Mouse (Mus musculus) kidney, embryonic 14.5 days (tissue): ENCODE results near the gene Tent5c. TPM values are rescaled to one million over a fixed set of nuclear protein-coding genes. Genes with fewer than 3 reads are reported as not detected.

ENCODE experiments used
- ATAC-seq: fragments of 200-750 bp; cut with Nextera tagmentation; 2 replicates; pipeline ENCODE4 v1.8.0; 2017; ENCODE audit warnings: moderate number of reproducible peaks, mild to moderate bottlenecking, moderate TSS enrichment, moderate library complexity; ENCODE audit not compliant: low FRiP score, low TSS enrichment
- H3K27ac ChIP-seq: fragments of 300-500 bp; sonication (generic); 2 replicates; pipeline ENCODE4 v1.5.1; 2014; ENCODE audit warnings: low read depth, mild to moderate bottlenecking, low read length, moderate library complexity, mixed read lengths
- H3K27me3 ChIP-seq: fragments of 300-500 bp; sonication (generic); 2 replicates; pipeline ENCODE4 v1.6.1; 2014; ENCODE audit warnings: mild to moderate bottlenecking, low read length; ENCODE audit not compliant: control insufficient read depth, insufficient read depth
- H3K36me3 ChIP-seq: fragments of 300-500 bp; sonication (generic); 2 replicates; pipeline ENCODE4 v1.6.1; 2014; ENCODE audit warnings: low read length, mixed read lengths; ENCODE audit not compliant: control insufficient read depth, insufficient read depth
- H3K4me1 ChIP-seq: fragments of 300-500 bp; sonication (generic); 2 replicates; pipeline ENCODE4 v1.6.1; 2014; ENCODE audit warnings: low read length, mixed read lengths; ENCODE audit not compliant: control insufficient read depth, insufficient read depth
- H3K4me2 ChIP-seq: fragments of 300-500 bp; sonication (generic); replicated peaks from 2 replicates; pipeline ENCODE4 v1.6.1; 2014; ENCODE audit warnings: low read depth, mild to moderate bottlenecking, low read length
- H3K4me3 ChIP-seq: fragments of 300-500 bp; sonication (generic); 2 replicates; pipeline ENCODE4 v1.5.1; 2014; ENCODE audit warnings: mild to moderate bottlenecking, low read length
- H3K9ac ChIP-seq: fragments of 300-500 bp; sonication (generic); 2 replicates; pipeline ENCODE4 v1.6.1; 2014; ENCODE audit warnings: low read depth, mild to moderate bottlenecking, low read length, moderate library complexity
- H3K9me3 ChIP-seq: fragments of 300-500 bp; sonication (generic); 2 replicates; pipeline ENCODE4 v1.6.1; 2016; ENCODE audit warnings: low read length; ENCODE audit not compliant: control insufficient read depth
- WGBS: fragments of 180-500 bp; shearing (Covaris S2); extraction: QIAGEN DNeasy Blood & Tissue Kit; methylation state at CpG from one replicate; pipeline ENCODE4 v1.1.7; 2014; 5-methylcytosine and 5-hydroxymethylcytosine counted together
- polyA plus RNA-seq: library from polyadenylated mRNA; unstranded; fragments of >200 nt; fragmentation: Nextera tagmentation; extraction: Ambion mirVana; gene quantifications from 2 replicates; pipeline ENCODE4 v1.2.1, GENCODE M21; 2014

Tent5c gene
- polyA plus RNA-seq, 1 experiment from 2014 or later, result 5.7 TPM

DNA sequence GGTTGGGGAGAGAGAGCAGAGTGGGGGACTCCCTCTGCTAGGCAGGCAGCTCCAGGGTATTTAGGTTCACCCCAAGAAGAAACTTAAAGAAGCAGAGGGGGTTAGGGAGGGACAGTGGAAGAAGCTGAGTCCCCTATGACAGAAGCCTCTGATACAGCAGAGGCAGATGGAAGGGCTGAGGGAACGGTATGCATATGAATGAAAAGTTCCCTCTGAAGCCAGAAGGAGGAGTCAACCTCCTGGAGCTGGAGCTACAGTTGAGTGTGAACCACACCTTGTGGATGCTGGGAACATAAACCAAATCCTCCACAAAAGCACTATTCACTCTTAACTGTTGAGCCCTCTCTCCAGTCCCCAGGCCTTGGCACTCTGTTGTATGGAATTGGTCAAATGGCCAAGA is 32.5 kb upstream of the Tent5c start:
- H3K4me1 ChIP-seq, result no peaks in the 10 kb centered on the region

DNA sequence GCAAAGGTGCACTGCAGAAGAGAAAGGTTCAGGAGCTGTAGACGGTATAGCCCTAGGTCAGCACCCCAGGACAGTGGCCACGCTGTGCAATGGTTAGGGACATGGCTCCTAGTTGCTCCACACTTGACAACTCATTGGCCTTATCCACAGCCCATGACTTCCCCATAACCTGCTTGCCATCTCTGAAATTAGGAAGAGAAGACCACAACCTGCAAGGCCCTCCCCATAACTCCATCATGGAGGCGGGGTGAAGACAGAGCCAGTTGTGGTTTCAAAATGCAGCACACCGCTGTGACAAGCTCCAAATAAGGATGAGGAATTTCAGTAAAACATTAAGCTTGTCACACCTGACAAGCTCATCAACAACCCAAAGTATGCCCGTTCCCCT is 26.6 kb upstream of the Tent5c start:
- no peak overlapping the region for H3K27ac ChIP-seq
- no peak overlapping the region for H3K9ac ChIP-seq
- H3K36me3 ChIP-seq, result no peaks in the 10 kb centered on the region
- ATAC-seq, result no peak
- H3K9me3 ChIP-seq, result no peaks in the 10 kb centered on the region
- H3K4me2 ChIP-seq, result no peak overlapping the region
- no peaks in the 10 kb centered on the region for H3K27me3 ChIP-seq
- 84% methylated on average over 5 of the region's 5 CpGs for WGBS
- H3K4me1 ChIP-seq, result no peaks in the 10 kb centered on the region
- H3K4me3 ChIP-seq, result no peak overlapping the region

More for the DNA sequence above, 32.5 kb upstream of the Tent5c start:
- ATAC-seq, result no peak
- Histone ChIP-seq H3K36me3 (no peaks in the 10 kb centered on the region), H3K9me3 (no peaks in the 10 kb centered on the region), H3K27ac (no peak overlapping the region), H3K4me2 (no peak overlapping the region), H3K9ac (no peak overlapping the region), H3K4me3 (no peak overlapping the region), H3K27me3 (no peaks in the 10 kb centered on the region)
- 57% methylated on average over 1 of the region's 1 CpGs for WGBS

DNA sequence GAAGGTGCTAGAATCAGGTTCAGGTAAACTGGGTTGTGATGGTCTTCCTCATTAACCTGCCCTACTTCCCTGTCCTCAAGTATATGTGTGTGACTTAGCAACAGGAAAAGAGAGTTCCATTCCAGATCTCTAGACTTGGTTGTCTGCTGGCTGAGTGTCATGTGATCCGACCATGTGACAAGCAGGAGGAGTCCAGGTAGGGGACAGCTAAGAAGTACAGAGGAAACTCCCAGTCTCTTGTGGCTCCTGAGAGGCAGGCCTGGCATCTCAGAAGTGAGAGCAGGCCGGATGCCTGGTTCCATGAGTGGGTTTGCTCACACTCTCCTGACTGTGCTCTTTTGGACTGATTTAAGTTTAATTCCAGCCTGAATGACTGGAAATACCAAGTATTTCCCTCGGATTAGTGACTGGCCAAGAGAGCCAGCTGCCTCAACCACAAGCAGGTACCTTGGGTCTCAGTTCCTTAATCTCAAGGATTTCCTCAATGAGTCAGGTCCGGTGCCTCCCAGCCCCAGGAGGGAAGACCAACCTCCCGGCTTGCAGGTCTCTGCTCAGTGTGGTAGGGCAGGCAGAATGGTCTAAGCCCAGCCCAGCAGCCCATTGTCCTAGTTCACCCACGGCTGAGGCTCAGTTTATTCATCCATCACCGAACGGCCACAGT is 26.1 kb upstream of the Tent5c start:
- no peak overlapping the region for H3K9ac ChIP-seq
- no peak for ATAC-seq
- H3K36me3 ChIP-seq, result no peaks in the 10 kb centered on the region
- H3K4me1 ChIP-seq, result no peaks in the 10 kb centered on the region
- no peak overlapping the region for H3K27ac ChIP-seq
- WGBS, result 79% methylated on average over 8 of the region's 8 CpGs
- no peaks in the 10 kb centered on the region for H3K27me3 ChIP-seq
- no peaks in the 10 kb centered on the region for H3K9me3 ChIP-seq
- no peak overlapping the region for H3K4me3 ChIP-seq
- H3K4me2 ChIP-seq, result no peak overlapping the region

DNA sequence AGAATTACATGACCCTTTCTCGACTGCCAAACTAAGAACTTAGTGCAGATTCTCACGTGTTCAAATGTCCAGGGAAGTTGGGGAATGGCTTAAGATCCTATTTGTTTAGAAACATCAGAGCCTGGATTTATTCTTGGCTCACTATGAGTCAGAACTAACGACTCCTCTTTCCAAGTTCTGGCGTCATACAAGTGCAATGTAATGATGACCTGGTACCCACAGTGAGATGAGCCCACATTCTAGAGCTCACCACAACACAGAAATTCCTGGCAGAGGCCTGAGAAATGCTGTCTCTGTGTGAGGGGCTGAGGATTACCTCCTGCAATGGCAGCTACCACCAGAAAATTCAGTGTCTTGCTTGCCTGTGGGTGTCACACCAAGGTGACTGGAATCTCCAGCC is 18.1 kb upstream of the Tent5c start:
- no peaks in the 10 kb centered on the region for H3K36me3 ChIP-seq
- ATAC-seq, result no peak
- H3K9me3 ChIP-seq, result no peaks in the 10 kb centered on the region
- H3K4me2 ChIP-seq, result no peak overlapping the region
- H3K27ac ChIP-seq, result no peak overlapping the region
- 82% methylated on average over 4 of the region's 4 CpGs for WGBS
- H3K9ac ChIP-seq, result no peak overlapping the region
- H3K27me3 ChIP-seq, result no peaks in the 10 kb centered on the region
- no peak overlapping the region for H3K4me3 ChIP-seq
- no peaks in the 10 kb centered on the region for H3K4me1 ChIP-seq

DNA sequence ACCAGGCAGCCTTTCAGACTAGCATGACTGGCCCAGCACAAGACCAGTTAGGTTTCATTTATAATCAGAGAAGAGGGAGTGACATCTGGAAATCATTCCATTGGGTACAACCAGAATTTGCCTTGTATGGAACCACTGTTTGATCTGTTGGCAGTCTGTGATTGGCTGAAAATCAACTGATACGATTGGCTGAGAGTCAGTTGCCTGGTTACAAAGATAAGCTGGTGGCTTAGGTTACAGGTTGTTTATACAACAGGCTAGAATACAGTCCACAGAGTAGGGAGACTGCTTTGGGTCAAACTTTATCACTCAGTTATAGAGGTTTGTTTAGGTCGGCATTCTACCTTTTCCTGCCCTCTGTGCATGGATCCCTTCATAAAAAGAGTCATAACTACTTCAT is 17.6 kb upstream of the Tent5c start:
- Histone ChIP-seq H3K4me1 (no peaks in the 10 kb centered on the region), H3K36me3 (no peaks in the 10 kb centered on the region), H3K9me3 (no peaks in the 10 kb centered on the region), H3K4me2 (no peak overlapping the region), H3K27me3 (no peaks in the 10 kb centered on the region), H3K27ac (no peak overlapping the region), H3K4me3 (no peak overlapping the region), H3K9ac (no peak overlapping the region)
- 71% methylated on average over 2 of the region's 2 CpGs for WGBS
- no peak for ATAC-seq

DNA sequence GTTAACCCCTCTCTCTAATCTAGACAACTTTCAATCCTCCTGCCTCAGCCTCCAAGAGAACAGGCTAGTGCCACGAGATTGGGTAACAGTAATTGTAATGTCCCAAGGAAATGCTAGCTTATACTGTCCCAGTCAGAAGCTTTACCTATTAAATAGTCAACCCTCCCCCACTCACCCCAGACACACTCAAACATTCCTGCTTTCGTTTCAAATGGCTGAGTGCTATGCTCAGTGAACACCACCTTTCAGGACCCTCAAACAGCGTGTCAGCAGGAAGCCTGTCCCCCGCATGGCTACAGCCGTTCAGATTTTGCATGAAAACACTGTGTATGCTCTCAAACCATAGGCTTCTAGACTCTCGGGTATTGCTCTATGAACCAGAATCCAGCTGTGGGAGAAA is 14.8 kb upstream of the Tent5c start:
- H3K9me3 ChIP-seq, result peaks cover 4% of the 10 kb centered on the region
- no peak overlapping the region for H3K4me2 ChIP-seq
- H3K36me3 ChIP-seq, result no peaks in the 10 kb centered on the region
- H3K4me1 ChIP-seq, result no peaks in the 10 kb centered on the region
- ATAC-seq, result no peak
- no peak overlapping the region for H3K9ac ChIP-seq
- WGBS, result 45% methylated on average over 6 of the region's 6 CpGs
- H3K4me3 ChIP-seq, result no peak overlapping the region
- no peaks in the 10 kb centered on the region for H3K27me3 ChIP-seq
- H3K27ac ChIP-seq, result no peak overlapping the region

DNA sequence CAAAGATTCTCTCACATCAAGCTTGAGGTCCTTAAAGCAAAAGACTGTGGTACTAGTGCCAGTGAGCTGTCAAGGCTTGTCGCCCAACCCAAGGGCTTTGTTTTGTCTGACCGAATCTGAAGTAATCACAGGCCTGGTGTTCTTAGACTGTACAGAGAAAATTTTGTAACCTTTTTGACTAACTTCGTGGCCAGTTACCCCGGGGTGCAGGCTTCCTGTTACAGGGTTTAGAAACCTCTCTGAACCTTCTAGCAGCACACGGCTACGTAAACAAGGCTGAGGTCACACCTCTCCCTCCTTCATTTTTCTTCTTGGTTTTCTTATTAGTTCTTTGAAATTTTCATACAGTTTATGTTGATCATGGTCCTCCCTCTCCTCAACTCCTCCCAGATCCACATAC is 13.4 kb upstream of the Tent5c start:
- H3K27ac ChIP-seq, result no peak overlapping the region
- H3K9ac ChIP-seq, result no peak overlapping the region
- no peak for ATAC-seq
- no peak overlapping the region for H3K4me2 ChIP-seq
- WGBS, result 83% methylated on average over 6 of the region's 6 CpGs
- H3K4me1 ChIP-seq, result no peaks in the 10 kb centered on the region
- no peaks in the 10 kb centered on the region for H3K36me3 ChIP-seq
- H3K9me3 ChIP-seq, result peaks cover 4% of the 10 kb centered on the region
- no peak overlapping the region for H3K4me3 ChIP-seq
- no peaks in the 10 kb centered on the region for H3K27me3 ChIP-seq

DNA sequence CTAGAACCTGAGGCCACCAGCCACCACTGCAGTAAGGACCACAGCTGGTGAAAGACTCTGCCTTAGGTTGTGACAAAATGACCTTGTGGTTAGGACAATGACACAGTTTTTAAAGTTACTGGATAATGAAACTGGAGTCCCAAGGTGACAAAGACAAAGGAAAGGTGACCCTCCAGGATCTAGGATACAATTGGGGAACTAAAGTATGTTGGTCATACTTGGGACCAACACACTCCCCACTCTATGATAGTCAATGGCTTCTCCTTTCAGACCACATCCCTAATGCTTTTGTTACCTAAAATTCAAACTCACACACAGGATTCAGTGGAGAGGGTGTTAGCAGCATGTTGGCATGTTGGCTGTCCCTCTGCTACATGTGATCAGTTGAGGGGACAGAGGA is 12.8 kb upstream of the Tent5c start:
- H3K4me1 ChIP-seq, result no peaks in the 10 kb centered on the region
- no peak overlapping the region for H3K9ac ChIP-seq
- H3K27ac ChIP-seq, result no peak overlapping the region
- no peak overlapping the region for H3K4me2 ChIP-seq
- no peaks in the 10 kb centered on the region for H3K36me3 ChIP-seq
- peaks cover 4% of the 10 kb centered on the region for H3K9me3 ChIP-seq
- no peak for ATAC-seq
- no peak overlapping the region for H3K4me3 ChIP-seq
- no peaks in the 10 kb centered on the region for H3K27me3 ChIP-seq

DNA sequence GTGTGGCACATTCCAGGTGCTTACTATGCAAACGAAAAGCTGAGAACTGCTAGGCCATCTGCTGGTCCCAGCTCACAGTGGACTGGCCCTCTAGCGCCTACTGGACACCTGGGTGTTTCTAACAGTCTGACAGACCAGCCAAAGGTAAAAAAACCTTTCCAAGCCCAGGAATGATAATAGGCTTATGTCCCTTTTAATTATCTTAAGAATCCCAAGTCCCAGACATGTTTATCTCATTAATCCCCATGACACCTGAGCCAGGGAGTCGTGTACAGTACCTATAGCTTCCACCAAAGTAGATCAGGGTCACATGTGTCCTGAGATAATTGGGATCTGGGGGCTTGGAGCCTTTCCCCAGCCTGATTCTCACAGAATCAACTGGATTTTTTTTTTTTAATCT is 7.0 kb upstream of the Tent5c start:
- no peak overlapping the region for H3K4me3 ChIP-seq
- H3K36me3 ChIP-seq, result no peaks in the 10 kb centered on the region
- no peak overlapping the region for H3K4me2 ChIP-seq
- no peak for ATAC-seq
- no peak overlapping the region for H3K27ac ChIP-seq
- H3K9me3 ChIP-seq, result peaks cover 4% of the 10 kb centered on the region
- no peak overlapping the region for H3K9ac ChIP-seq
- no peaks in the 10 kb centered on the region for H3K27me3 ChIP-seq
- no peaks in the 10 kb centered on the region for H3K4me1 ChIP-seq
- 82% methylated on average over 3 of the region's 3 CpGs for WGBS
